Mouse (Mus musculus) brain, embryonic 14.5 days (tissue): Measurements from ENCODE around the gene C1rl.

Experiments
- CTCF ChIP-seq: fragments of 200-500 bp; IDR thresholded peaks from 2 replicates; pipeline ENCODE4 v1.5.1; 2012; ENCODE audit warnings: inconsistent platforms, mild to moderate bottlenecking, moderate library complexity, borderline replicate concordance; ENCODE audit not compliant: insufficient read depth, insufficient read length; ENCODE audit errors: extremely low read depth
- POLR2A ChIP-seq: fragments of 200-500 bp; IDR thresholded peaks from 2 replicates; pipeline ENCODE4 v1.6.1; 2012; ENCODE audit warnings: mild to moderate bottlenecking, inconsistent platforms, borderline replicate concordance; ENCODE audit not compliant: poor library complexity, insufficient read depth, insufficient read length, severe bottlenecking; ENCODE audit errors: extremely low read depth

DNA sequence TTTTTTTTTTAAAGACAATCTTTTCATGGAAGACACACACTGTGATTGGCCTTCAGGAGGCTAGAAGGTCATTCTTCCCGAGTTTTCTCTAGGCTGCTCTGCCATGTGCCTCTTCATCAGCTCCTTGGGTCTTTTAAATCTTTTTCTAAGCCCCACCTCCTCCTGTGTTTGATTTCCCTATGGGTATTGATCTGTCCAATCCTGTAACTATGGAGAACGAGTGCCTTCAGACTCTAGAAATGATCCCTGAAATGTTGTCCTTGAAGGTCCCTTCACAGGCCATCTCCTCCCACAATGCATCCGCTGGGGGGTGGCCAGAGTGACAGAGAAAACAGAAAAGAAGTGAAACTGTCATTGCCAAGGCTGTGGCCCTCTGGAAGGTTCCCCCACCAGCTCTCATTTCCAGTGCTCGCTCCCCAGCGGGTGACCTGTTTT is 15.7 kb upstream of the C1rl start:
- TF ChIP-seq CTCF (no peak), POLR2A (no peak)
